Mouse (Mus musculus): ENCODE data around the gene Pole. TPM values are rescaled to one million over a fixed set of nuclear protein-coding genes. Genes with fewer than 3 reads are reported as not detected.

Pole gene
- polyA plus RNA-seq, 1 experiment from 2014 or later: 4.7 TPM

GRCm38 (mm10) chr5:110345553-110345952, 59.4 kb downstream of the Pole start:
- H3K9ac ChIP-seq (ENCODE audit: low read length): no peak overlapping the region
- WGBS: 73% methylated on average over 4 of the region's 4 CpGs
- no peaks in the 10 kb centered on the region for H3K9me3 ChIP-seq (ENCODE audit: control insufficient read depth, low read length)
- DNase-seq (ENCODE audit: low spot score) (no peak), ATAC-seq (ENCODE audit: low FRiP score, low TSS enrichment) (no peak)
- H3K4me1 ChIP-seq (replicated peaks; ENCODE audit: control insufficient read depth, insufficient read depth): 0 out of 2 replicates have a peak, but pooled peaks cover 2% of the 10 kb centered on the region
- H3K27ac ChIP-seq (replicated peaks): no peak overlapping the region
- no peak overlapping the region for H3K4me2 ChIP-seq (replicated peaks; ENCODE audit: low read depth)
- H3K4me3 ChIP-seq (ENCODE audit: low read depth, low read length): no peak overlapping the region
- TF ChIP-seq EP300 (optimal IDR thresholded peaks at IDR 0.05) (no peak), CTCF (IDR thresholded peaks at IDR 0.05; ENCODE audit: low read depth) (no peak)
- H3K27me3 ChIP-seq (ENCODE audit: control insufficient read depth, insufficient read depth, low read length): no peaks in the 10 kb centered on the region; the same call in 1 of the 2 replicates
- no peaks in the 10 kb centered on the region for H3K36me3 ChIP-seq (ENCODE audit: control insufficient read depth, insufficient read depth, low read length)

- Histone ChIP-seq H3K4me3 (ENCODE audit: low read depth, low read length) (no peak overlapping the region), H3K9ac (ENCODE audit: low read length) (no peak overlapping the region), H3K9me3 (ENCODE audit: control insufficient read depth, low read length) (no peaks in the 10 kb centered on the region), H3K36me3 (ENCODE audit: control insufficient read depth, insufficient read depth, low read length) (no peaks in the 10 kb centered on the region), H3K4me2 (replicated peaks; ENCODE audit: low read depth) (no peak overlapping the region), H3K27ac (replicated peaks) (no peak overlapping the region), H3K27me3 (ENCODE audit: control insufficient read depth, insufficient read depth, low read length) (no peaks in the 10 kb centered on the region; the same call in 1 of the 2 replicates), H3K4me1 (replicated peaks; ENCODE audit: control insufficient read depth, insufficient read depth) (0 out of 2 replicates have a peak, but pooled peaks cover 2% of the 10 kb centered on the region)
- 77% methylated on average over 8 of the region's 8 CpGs for WGBS
- DNase-seq (ENCODE audit: low spot score): no peak
- TF ChIP-seq EP300 (optimal IDR thresholded peaks at IDR 0.05) (no peak), CTCF (IDR thresholded peaks at IDR 0.05; ENCODE audit: low read depth) (no peak)
- no peak for ATAC-seq (ENCODE audit: low FRiP score, low TSS enrichment)
These were observed 60.9 kb downstream of the Pole start for GRCm38 (mm10) chr5:110347006-110347405.

- WGBS: 11% methylated on average over 7 of the region's 7 CpGs
- Histone ChIP-seq H3K4me1 (replicated peaks; ENCODE audit: control insufficient read depth, insufficient read depth) (no peaks in the 10 kb centered on the region), H3K27ac (replicated peaks) (no peak overlapping the region), H3K4me2 (replicated peaks; ENCODE audit: low read depth) (no peak overlapping the region), H3K4me3 (ENCODE audit: low read depth, low read length) (no peak overlapping the region), H3K27me3 (ENCODE audit: control insufficient read depth, insufficient read depth, low read length) (no peaks in the 10 kb centered on the region), H3K9me3 (ENCODE audit: control insufficient read depth, low read length) (no peaks in the 10 kb centered on the region), H3K36me3 (ENCODE audit: control insufficient read depth, insufficient read depth, low read length) (no peaks in the 10 kb centered on the region), H3K9ac (ENCODE audit: low read length) (no peak overlapping the region)
- peak; percentile 69 for TF ChIP-seq CTCF (IDR thresholded peaks at IDR 0.05; ENCODE audit: low read depth)
- no peak for TF ChIP-seq EP300 (optimal IDR thresholded peaks at IDR 0.05)
- peak; percentile 50 for DNase-seq (ENCODE audit: low spot score)
- 0 out of 2 replicates have a peak, but pooled peaks have one; percentile 25 for ATAC-seq (ENCODE audit: low FRiP score, low TSS enrichment)
These were observed 68.6 kb downstream of the Pole start for GRCm38 (mm10) chr5:110354716-110355115.

GRCm38 (mm10) chr5:110357531-110358179, 71.5 kb downstream of the Pole start:
- H3K4me2 ChIP-seq (replicated peaks; ENCODE audit: low read depth): no peak overlapping the region
- DNase-seq (ENCODE audit: low spot score): peak; percentile 88
- H3K27me3 ChIP-seq (ENCODE audit: control insufficient read depth, insufficient read depth, low read length): no peaks in the 10 kb centered on the region
- ATAC-seq (ENCODE audit: low FRiP score, low TSS enrichment): peak; percentile 58
- no peaks in the 10 kb centered on the region for H3K4me1 ChIP-seq (replicated peaks; ENCODE audit: control insufficient read depth, insufficient read depth)
- no peak overlapping the region for H3K27ac ChIP-seq (replicated peaks)
- no peak overlapping the region for H3K9ac ChIP-seq (ENCODE audit: low read length)
- 47% methylated on average over 8 of the region's 9 CpGs for WGBS
- H3K9me3 ChIP-seq (ENCODE audit: control insufficient read depth, low read length): no peaks in the 10 kb centered on the region
- H3K36me3 ChIP-seq (ENCODE audit: control insufficient read depth, insufficient read depth, low read length): no peaks in the 10 kb centered on the region
- no peak for TF ChIP-seq EP300 (optimal IDR thresholded peaks at IDR 0.05)
- peak; percentile 93 for TF ChIP-seq CTCF (IDR thresholded peaks at IDR 0.05; ENCODE audit: low read depth)
- H3K4me3 ChIP-seq (ENCODE audit: low read depth, low read length): no peak overlapping the region

- H3K4me1 ChIP-seq (replicated peaks; ENCODE audit: control insufficient read depth, insufficient read depth): no peaks in the 10 kb centered on the region
- H3K36me3 ChIP-seq (ENCODE audit: control insufficient read depth, insufficient read depth, low read length): no peaks in the 10 kb centered on the region
- H3K9ac ChIP-seq (ENCODE audit: low read length): no peak overlapping the region
- ATAC-seq (ENCODE audit: low FRiP score, low TSS enrichment) (no peak), DNase-seq (ENCODE audit: low spot score) (no peak)
- no peaks in the 10 kb centered on the region for H3K27me3 ChIP-seq (ENCODE audit: control insufficient read depth, insufficient read depth, low read length)
- no peaks in the 10 kb centered on the region for H3K9me3 ChIP-seq (ENCODE audit: control insufficient read depth, low read length)
- TF ChIP-seq EP300 (optimal IDR thresholded peaks at IDR 0.05): no peak
- TF ChIP-seq CTCF (IDR thresholded peaks at IDR 0.05; ENCODE audit: low read depth): no peak
- H3K27ac ChIP-seq (replicated peaks): no peak overlapping the region
- H3K4me2 ChIP-seq (replicated peaks; ENCODE audit: low read depth): no peak overlapping the region
- no peak overlapping the region for H3K4me3 ChIP-seq (ENCODE audit: low read depth, low read length)
- WGBS: 84% methylated on average over 6 of the region's 6 CpGs
These were observed 75.4 kb downstream of the Pole start for GRCm38 (mm10) chr5:110361465-110361864.

GRCm38 (mm10) chr5:110362813-110363178, 76.7 kb downstream of the Pole start:
- Histone ChIP-seq H3K4me1 (replicated peaks; ENCODE audit: control insufficient read depth, insufficient read depth) (no peaks in the 10 kb centered on the region), H3K4me2 (replicated peaks; ENCODE audit: low read depth) (peak overlapping the region; percentile 88), H3K4me3 (ENCODE audit: low read depth, low read length) (peak overlapping the region; percentile 50), H3K27me3 (ENCODE audit: control insufficient read depth, insufficient read depth, low read length) (no peaks in the 10 kb centered on the region), H3K27ac (replicated peaks) (no peak overlapping the region), H3K36me3 (ENCODE audit: control insufficient read depth, insufficient read depth, low read length) (peaks cover 1% of the 10 kb centered on the region; the same call in 1 of the 2 replicates), H3K9me3 (ENCODE audit: control insufficient read depth, low read length) (no peaks in the 10 kb centered on the region), H3K9ac (ENCODE audit: low read length) (peak overlapping the region; percentile 66)
- 4% methylated on average over 18 of the region's 28 CpGs for WGBS
- DNase-seq (ENCODE audit: low spot score) (no peak), ATAC-seq (ENCODE audit: low FRiP score, low TSS enrichment) (no peak)
- TF ChIP-seq EP300 (optimal IDR thresholded peaks at IDR 0.05) (no peak), CTCF (IDR thresholded peaks at IDR 0.05; ENCODE audit: low read depth) (no peak)

Measured in stomach, postnatal 0 days (tissue).